Mouse (Mus musculus): ENCODE results near the gene Cers6.

GRCm38 (mm10) chr2:68956146-68956545 is 94.9 kb downstream of the Cers6 start:
- TF ChIP-seq GATA1 (IDR thresholded peaks at IDR 0.05; ENCODE audit: low read length), result no peak
- no peak for TF ChIP-seq TAL1 (IDR thresholded peaks at IDR 0.05; ENCODE audit: low read length)
